Mouse (Mus musculus) liver, postnatal 0 days (tissue): Measurements from ENCODE around the gene Wdr6. TPM values are rescaled to one million over a fixed set of nuclear protein-coding genes. Genes with fewer than 3 reads are reported as not detected.

Source experiments
- ATAC-seq: fragments of 200-750 bp; cut with Nextera tagmentation; 2 replicates; pipeline ENCODE4 v1.8.0; 2017; ENCODE audit warnings: mild to moderate bottlenecking, moderate library complexity
- DNase-seq: peaks from one replicate; pipeline ENCODE4 v3.0.0-alpha.2; 2016
- H3K27ac ChIP-seq: fragments of 300-500 bp; sonication (generic); 2 replicates; pipeline ENCODE4 v1.5.1; 2014; ENCODE audit warnings: antibody characterized with exemption, moderate library complexity, mild to moderate bottlenecking, low read depth
- H3K27me3 ChIP-seq: fragments of 300-500 bp; sonication (generic); 2 replicates; pipeline ENCODE4 v1.6.1; 2014; ENCODE audit warnings: low read length, control low read depth, mixed read lengths; ENCODE audit not compliant: insufficient read depth
- H3K36me3 ChIP-seq: fragments of 300-500 bp; sonication (generic); replicated peaks from 2 replicates; pipeline ENCODE4 v1.6.1; 2014; ENCODE audit warnings: mild to moderate bottlenecking, control low read depth, low read length, moderate library complexity, mixed read lengths; ENCODE audit not compliant: insufficient read depth
- H3K4me1 ChIP-seq: fragments of 300-500 bp; sonication (generic); 2 replicates; pipeline ENCODE4 v1.6.1; 2014; ENCODE audit warnings: antibody characterized with exemption, mild to moderate bottlenecking, control low read depth; ENCODE audit not compliant: insufficient read depth
- H3K4me2 ChIP-seq: fragments of 300-500 bp; sonication (generic); 2 replicates; pipeline ENCODE4 v1.6.1; 2014; ENCODE audit warnings: low read depth, mild to moderate bottlenecking, low read length, moderate library complexity, mixed read lengths
- H3K4me3 ChIP-seq: fragments of 300-500 bp; sonication (generic); 2 replicates; pipeline ENCODE4 v1.5.1; 2014; ENCODE audit warnings: low read depth, low read length
- H3K9ac ChIP-seq: fragments of 300-500 bp; sonication (generic); replicated peaks from 2 replicates; pipeline ENCODE4 v1.6.1; 2014; ENCODE audit warnings: mild to moderate bottlenecking, moderate library complexity
- H3K9me3 ChIP-seq: fragments of 300-500 bp; sonication (generic); 2 replicates; pipeline ENCODE4 v1.6.1; 2016; ENCODE audit warnings: mild to moderate bottlenecking, control low read depth, low read length, mixed read lengths
- CTCF ChIP-seq: sonication (generic); IDR thresholded peaks from 2 replicates; pipeline ENCODE4 v1.5.1; 2016; ENCODE audit warnings: antibody characterized with exemption, low read depth
- EP300 ChIP-seq: IDR thresholded peaks from 2 replicates; pipeline ENCODE4 v1.6.1; 2016; ENCODE audit warnings: antibody characterized with exemption, low read depth, mild to moderate bottlenecking
- WGBS: fragments of 180-500 bp; shearing (Covaris S2); extraction: QIAGEN DNeasy Blood & Tissue Kit; methylation state at CpG from one replicate; pipeline ENCODE4 v1.1.7; 2014; ENCODE audit not compliant: insufficient replicate concordance; 5-methylcytosine and 5-hydroxymethylcytosine counted together
- polyA plus RNA-seq: library from polyadenylated mRNA; unstranded; fragments of >200 nt; fragmentation: Nextera tagmentation; extraction: Ambion mirVana; gene quantifications from 2 replicates; pipeline ENCODE4 v1.2.1, GENCODE M21; 2015

The Wdr6 gene
- polyA plus RNA-seq, 1 experiment from 2014 or later = 5.7 TPM

- Histone ChIP-seq H3K9ac (no peak overlapping the region), H3K4me1 (no peaks in the 10 kb centered on the region), H3K27me3 (no peaks in the 10 kb centered on the region), H3K4me3 (no peak overlapping the region), H3K27ac (no peak overlapping the region), H3K9me3 (no peaks in the 10 kb centered on the region), H3K36me3 (no peaks in the 10 kb centered on the region), H3K4me2 (no peak overlapping the region)
- TF ChIP-seq CTCF = peak; percentile 47; the same call in 1 of the 2 replicates
- no peak for TF ChIP-seq EP300
- WGBS = 70% methylated on average over 5 of the region's 5 CpGs
- no peak for DNase-seq
- no peak for ATAC-seq
These were observed 10.7 kb upstream of the Wdr6 start for GRCm38 (mm10) chr9:108589229-108589628.

DNA sequence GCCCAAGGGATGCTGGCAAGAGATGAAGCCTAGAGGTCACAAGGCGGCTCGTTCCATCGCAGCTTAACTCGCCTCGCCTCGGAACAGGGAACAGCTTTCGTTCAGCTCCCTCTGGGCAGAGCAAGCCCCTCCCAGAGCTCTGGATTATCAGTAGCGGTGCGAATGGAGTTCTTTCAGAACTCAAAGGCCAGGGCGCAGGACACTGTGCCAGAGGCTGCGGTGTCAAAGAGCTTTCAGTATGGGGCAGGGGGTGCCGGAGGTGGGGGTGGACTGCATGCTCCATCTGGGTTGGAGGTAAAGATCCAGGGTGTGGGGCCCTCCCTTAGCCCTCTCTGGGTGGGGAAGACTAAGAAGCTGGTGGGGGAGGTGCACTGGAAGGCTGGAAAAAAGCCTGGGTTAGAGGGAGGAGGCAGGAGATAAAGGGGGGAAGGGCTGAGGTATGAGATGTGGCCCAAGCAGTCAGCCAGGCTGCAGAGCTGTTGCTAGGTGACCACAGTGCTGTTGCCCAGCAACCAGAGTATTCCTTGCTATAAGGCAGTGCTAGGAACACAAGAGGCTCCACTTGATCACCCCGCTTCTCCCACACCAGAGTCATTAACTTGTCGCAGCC is 9.1 kb upstream of the Wdr6 start:
- H3K36me3 ChIP-seq = no peaks in the 10 kb centered on the region
- H3K4me1 ChIP-seq = no peaks in the 10 kb centered on the region
- H3K4me3 ChIP-seq = no peak overlapping the region
- H3K4me2 ChIP-seq = no peak overlapping the region
- H3K27ac ChIP-seq = no peak overlapping the region
- no peaks in the 10 kb centered on the region for H3K27me3 ChIP-seq
- DNase-seq (no peak), ATAC-seq (no peak)
- TF ChIP-seq CTCF = no peak
- no peak for TF ChIP-seq EP300
- WGBS = 43% methylated on average over 14 of the region's 14 CpGs
- no peak overlapping the region; the same call in 1 of the 2 replicates for H3K9ac ChIP-seq
- no peaks in the 10 kb centered on the region for H3K9me3 ChIP-seq

DNA sequence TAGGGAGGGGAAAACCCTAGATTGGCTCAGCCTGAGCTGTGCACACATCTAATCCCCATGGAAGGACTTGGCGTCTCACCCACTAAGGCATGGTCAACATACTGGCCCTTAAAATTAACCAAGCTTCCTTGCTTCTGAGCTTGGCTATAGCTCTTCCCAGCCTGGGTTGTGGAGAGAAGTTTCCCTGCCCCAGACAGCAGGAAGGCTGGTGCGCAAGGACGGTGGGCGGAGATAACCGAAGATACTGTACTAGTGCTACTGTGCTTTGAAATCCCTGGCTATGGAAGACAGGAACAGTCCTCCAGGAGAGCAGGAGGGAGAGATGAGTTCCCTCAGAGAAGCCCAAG is 778 bp upstream of the Wdr6 start:
- no peak for DNase-seq
- peak overlapping the region; percentile 97 for H3K4me2 ChIP-seq
- no peak overlapping the region for H3K27ac ChIP-seq
- no peaks in the 10 kb centered on the region for H3K9me3 ChIP-seq
- H3K4me3 ChIP-seq = peak overlapping the region; percentile 70
- peak overlapping the region; percentile 72; the same call in 1 of the 2 replicates for H3K9ac ChIP-seq
- TF ChIP-seq EP300 (no peak), CTCF (no peak)
- ATAC-seq = no peak
- 49% methylated on average over 5 of the region's 5 CpGs for WGBS
- H3K36me3 ChIP-seq = no peaks in the 10 kb centered on the region
- H3K27me3 ChIP-seq = no peaks in the 10 kb centered on the region
- H3K4me1 ChIP-seq = peaks cover 9% of the 10 kb centered on the region

GRCm38 (mm10) chr9:108577934-108578544 is 500 bp downstream of the Wdr6 start:
- peak; percentile 6 for ATAC-seq
- Histone ChIP-seq H3K9ac (peak overlapping the region; percentile 72), H3K36me3 (0 out of 2 replicates have a peak, but pooled peaks cover 3% of the 10 kb centered on the region), H3K4me1 (peaks cover 9% of the 10 kb centered on the region), H3K4me3 (peak overlapping the region; percentile 70), H3K27ac (peak overlapping the region; percentile 75), H3K27me3 (no peaks in the 10 kb centered on the region), H3K4me2 (peak overlapping the region; percentile 97), H3K9me3 (no peaks in the 10 kb centered on the region)
- WGBS = under 1% methylated on average over 24 of the region's 24 CpGs
- peak; percentile 60 for DNase-seq
- no peak for TF ChIP-seq CTCF
- no peak for TF ChIP-seq EP300

GRCm38 (mm10) chr9:108577025-108577424 is 1.5 kb downstream of the Wdr6 start:
- Histone ChIP-seq H3K4me2 (no peak overlapping the region), H3K27me3 (no peaks in the 10 kb centered on the region), H3K4me1 (peaks cover 9% of the 10 kb centered on the region), H3K9ac (no peak overlapping the region), H3K36me3 (peaks cover 10% of the 10 kb centered on the region), H3K4me3 (no peak overlapping the region), H3K9me3 (no peaks in the 10 kb centered on the region), H3K27ac (no peak overlapping the region)
- ATAC-seq (no peak), DNase-seq (no peak)
- TF ChIP-seq EP300 (no peak), CTCF (no peak)
- WGBS = 58% methylated on average over 6 of the region's 6 CpGs

GRCm38 (mm10) chr9:108575321-108576297 is 2.9 kb downstream of the Wdr6 start:
- Histone ChIP-seq H3K4me2 (no peak overlapping the region), H3K4me1 (peaks cover 11% of the 10 kb centered on the region), H3K36me3 (peaks cover 18% of the 10 kb centered on the region), H3K27me3 (no peaks in the 10 kb centered on the region), H3K9me3 (no peaks in the 10 kb centered on the region), H3K4me3 (no peak overlapping the region), H3K9ac (no peak overlapping the region), H3K27ac (no peak overlapping the region)
- ATAC-seq (no peak), DNase-seq (no peak)
- WGBS = 84% methylated on average over 37 of the region's 37 CpGs
- no peak for TF ChIP-seq EP300
- no peak for TF ChIP-seq CTCF
